Mouse (Mus musculus) fibroblast of lung, adult 2 months (primary cell): ENCODE measurements at regions not wholly inside any gene's neighbourhood (a gene's known extent, or its start where the extent isn't known, plus 50 kb on each side); places are given as distances from the start of the nearest gene placed in this dataset.
"Not testable (repeated sequence)": the region's sequence is repeated elsewhere in the genome, so short reads cannot be mapped to it uniquely, and the experiment has no call there.

Source experiments
- DNase-seq: peaks from one replicate; pipeline ENCODE4 v3.0.0-alpha.2; 2011; ENCODE audit warnings: low read depth

GRCm38 (mm10) chr13:78904102-78904501 lies 704.5 kb upstream of the Nr2f1 start:
- DNase-seq, result no peak

GRCm38 (mm10) chr13:78900693-78901092 lies 701.1 kb upstream of the Nr2f1 start:
- no peak for DNase-seq

- DNase-seq, result no peak
Measured at GRCm38 (mm10) chr13:78892252-78892651, 692.7 kb upstream of the Nr2f1 start.

- DNase-seq, result no peak
Measured at GRCm38 (mm10) chr13:78883062-78883461, 683.5 kb upstream of the Nr2f1 start.

- no peak for DNase-seq
Measured at GRCm38 (mm10) chr13:78872582-78872981, 673.0 kb upstream of the Nr2f1 start.

GRCm38 (mm10) chr13:78871976-78872375 lies 672.4 kb upstream of the Nr2f1 start:
- DNase-seq, result no peak

GRCm38 (mm10) chr13:78871254-78871653 lies 671.7 kb upstream of the Nr2f1 start:
- DNase-seq, result no peak

GRCm38 (mm10) chr13:78824357-78824756 lies 624.8 kb upstream of the Nr2f1 start:
- DNase-seq, result not testable (repeated sequence)

- peak; percentile 65 for DNase-seq
Measured at GRCm38 (mm10) chr13:78809656-78810055, 610.1 kb upstream of the Nr2f1 start.

GRCm38 (mm10) chr13:78802838-78803124 lies 603.2 kb upstream of the Nr2f1 start:
- no peak for DNase-seq

- no peak for DNase-seq
Measured at GRCm38 (mm10) chr13:78802011-78802837, 602.7 kb upstream of the Nr2f1 start.

- DNase-seq, result no peak
Measured at GRCm38 (mm10) chr13:78799641-78800040, 600.1 kb upstream of the Nr2f1 start.

- DNase-seq, result no peak
Measured at GRCm38 (mm10) chr13:78795228-78795627, 595.7 kb upstream of the Nr2f1 start.

- DNase-seq, result no peak
Measured at GRCm38 (mm10) chr13:78784285-78784684, 584.7 kb upstream of the Nr2f1 start.

GRCm38 (mm10) chr13:78783591-78784240 lies 584.2 kb upstream of the Nr2f1 start:
- DNase-seq, result no peak
